ENCODE assay signal across 16 mouse cellular contexts in genomic region chr7:24402851-24403250, GRCm38 (mm10). TPM values are rescaled to one million over a fixed set of nuclear protein-coding genes. Genes with fewer than 3 reads are reported as not detected.
DNase-seq lines count a peak whose midpoint lies in the region; ATAC-seq and TF ChIP-seq lines count a peak whose summit lies in the region.
"Had no signal": no experiment of that assay in that cellular context is flagged by ENCODE, and none has a peak within 500 bp of the region (broad histone marks: within the 10 kb centered on the region; RNA-seq: fewer than 3 reads in every experiment).

No protein-coding gene starts in this region.

- no peak overlapping the region for H3K4me2 ChIP-seq in kidney, embryonic 15.5 days
- H3K4me2 ChIP-seq: embryonic facial prominence, embryonic 15.5 days; heart, embryonic 12.5 days; limb, embryonic 13.5 days had no signal

- no peak overlapping the region for H3K4me3 ChIP-seq in kidney, adult 2 months (ENCODE audit: insufficient read depth, low read depth, low read length)
- H3K4me3 ChIP-seq in kidney, embryonic 15.5 days (replicated peaks) = no peak overlapping the region
- no peak overlapping the region for H3K4me3 ChIP-seq in spleen, adult 2 months (ENCODE audit: extremely low read depth, insufficient read depth, insufficient read length)
- H3K4me3 ChIP-seq: embryonic facial prominence, embryonic 15.5 days; heart, embryonic 12.5 days; limb, embryonic 13.5 days; megakaryocyte, embryonic 14.5 days; myocyte had no signal

- no peaks in the 10 kb centered on the region for H3K27me3 ChIP-seq in kidney, adult 2 months (replicated peaks; ENCODE audit: control insufficient read depth, insufficient read depth, low read length)
- no peaks in the 10 kb centered on the region for H3K27me3 ChIP-seq in kidney, embryonic 15.5 days
- no peaks in the 10 kb centered on the region for H3K27me3 ChIP-seq in spleen, adult 2 months (ENCODE audit: control insufficient read depth, insufficient read depth, low read length)
- H3K27me3 ChIP-seq in splenic B cell, adult 2 months (ENCODE audit: control insufficient read depth, insufficient read depth, low read length, poor library complexity, severe bottlenecking) = no peaks in the 10 kb centered on the region
- H3K27me3 ChIP-seq: embryonic facial prominence, embryonic 15.5 days; heart, embryonic 12.5 days; limb, embryonic 13.5 days; megakaryocyte, embryonic 14.5 days had no signal

- TF ChIP-seq POLR2A in kidney, adult 2 months (IDR thresholded peaks at IDR 0.05; ENCODE audit: low read depth, low read length) = no peak
- no peak for TF ChIP-seq POLR2A in spleen, adult 2 months (IDR thresholded peaks at IDR 0.05; ENCODE audit: low read depth, low read length)

- H3K9me3 ChIP-seq in kidney, embryonic 15.5 days (replicated peaks) = no peaks in the 10 kb centered on the region
- H3K9me3 ChIP-seq: embryonic facial prominence, embryonic 15.5 days had no signal

- H3K9ac ChIP-seq in kidney, embryonic 15.5 days = no peak overlapping the region
- H3K9ac ChIP-seq: embryonic facial prominence, embryonic 15.5 days; heart, embryonic 12.5 days; limb, embryonic 13.5 days had no signal

- H3K36me3 ChIP-seq in kidney, adult 2 months (ENCODE audit: control insufficient read depth, insufficient read depth, low read length) = no peaks in the 10 kb centered on the region
- peaks cover 51% of the 10 kb centered on the region for H3K36me3 ChIP-seq in kidney, embryonic 15.5 days
- peaks cover 22% of the 10 kb centered on the region for H3K36me3 ChIP-seq in spleen, adult 2 months (ENCODE audit: control insufficient read depth, insufficient read depth, low read length)
- peaks cover 9% of the 10 kb centered on the region; the same call in 1 of the 2 replicates for H3K36me3 ChIP-seq in splenic B cell, adult 2 months (ENCODE audit: control insufficient read depth, insufficient read depth, low read length, poor library complexity, severe bottlenecking)

- H3K4me1 ChIP-seq in kidney, adult 2 months (ENCODE audit: control insufficient read depth, insufficient read depth, low read length) = peaks cover 3% of the 10 kb centered on the region; the same call in 1 of the 2 replicates
- peaks cover 23% of the 10 kb centered on the region for H3K4me1 ChIP-seq in kidney, embryonic 15.5 days
- H3K4me1 ChIP-seq in spleen, adult 2 months (ENCODE audit: control insufficient read depth, insufficient read depth, insufficient read length) = peaks cover 3% of the 10 kb centered on the region; the same call in 1 of the 2 replicates

- no peak for DNase-seq in kidney, adult 2 months
- DNase-seq in spleen, adult 2 months (ENCODE audit: low read depth in 1 of 2, low spot score in 2 of 2) = no peak
- DNase-seq in spleen, adult 12 weeks (ENCODE audit: low spot score) = no peak
- DNase-seq in NIH3T3 (ENCODE audit: low read depth) = peak; percentile 38
- peak; percentile 46 for DNase-seq in splenic B cell, adult 2 months (ENCODE audit: low read depth, low spot score)
- no peak for DNase-seq in kidney, postnatal 4 days

- no peak for ATAC-seq in kidney, embryonic 15.5 days (replicated peaks; ENCODE audit: low FRiP score)
- ATAC-seq in megakaryocyte progenitor cell, adult 5-6 weeks (replicated peaks; ENCODE audit: poor library complexity) = no peak
- ATAC-seq: hindbrain, embryonic 16.5 days had no signal

- peak; percentile 35; the same call in 1 of the 2 replicates for TF ChIP-seq CTCF in kidney, adult 2 months (conservative IDR thresholded peaks at IDR 0.05; ENCODE audit: insufficient read depth, insufficient read length, low read depth, low read length)
- peak; percentile 26; the same call in 1 of the 2 replicates for TF ChIP-seq CTCF in spleen, adult 2 months (IDR thresholded peaks at IDR 0.05; ENCODE audit: extremely low read depth, insufficient read depth, insufficient read length, insufficient replicate concordance)

- 97% methylated on average over 9 of the region's 9 CpGs for WGBS in kidney, adult 2 months
- WGBS in kidney, embryonic 15.5 days = 97% methylated on average over 9 of the region's 9 CpGs
- WGBS in spleen, adult 2 months = 97% methylated on average over 9 of the region's 9 CpGs

- no peak overlapping the region for H3K27ac ChIP-seq in kidney, adult 2 months (ENCODE audit: insufficient read depth, low read depth, low read length)
- H3K27ac ChIP-seq in kidney, embryonic 15.5 days = no peak overlapping the region
- no peak overlapping the region for H3K27ac ChIP-seq in spleen, adult 2 months (ENCODE audit: insufficient read depth, low read length)
- H3K27ac ChIP-seq: embryonic facial prominence, embryonic 15.5 days; limb, embryonic 13.5 days had no signal

RNA-seq across cellular contexts. Expression of gene Smg9, which starts 3.4 kb away (rescaled TPM):
- 34.9 and 39.8 TPM in 2 replicates for polyA plus RNA-seq in kidney, adult 2 months (2012; rRNA removed)
- 28.0 and 32.8 TPM in 2 replicates for polyA plus RNA-seq in kidney, embryonic 15.5 days (2015; fragmentation: Nextera tagmentation; extraction: Ambion mirVana)
- 55.7 and 83.3 TPM in 2 replicates for polyA plus RNA-seq in spleen, adult 2 months (2012; rRNA removed)
- total RNA-seq in megakaryocyte progenitor cell, adult 5-6 weeks (2015) = 10.8 and 18.1 TPM in 2 replicates
- total RNA-seq in megakaryocyte progenitor cell, adult 5-6 weeks (2017) = 16.0 and 20.8 TPM in 2 replicates

RNA-seq across cellular contexts. Expression of gene Kcnn4, which starts 32.8 kb away (rescaled TPM):
- polyA plus RNA-seq in kidney, adult 2 months (2012; rRNA removed) = 2.3 and 4.1 TPM in 2 replicates
- polyA plus RNA-seq in kidney, embryonic 15.5 days (2015; fragmentation: Nextera tagmentation; extraction: Ambion mirVana) = 4.9 and 5.5 TPM in 2 replicates
- polyA plus RNA-seq in spleen, adult 2 months (2012; rRNA removed) = 102 and 133 TPM in 2 replicates
- 20.5 and 28.0 TPM in 2 replicates for total RNA-seq in megakaryocyte progenitor cell, adult 5-6 weeks (2015)
- 48.6 and 57.7 TPM in 2 replicates for total RNA-seq in megakaryocyte progenitor cell, adult 5-6 weeks (2017)

RNA-seq across cellular contexts. Expression of gene Irgc1, which starts 49.2 kb away (rescaled TPM):
- 0.33 and 0.41 TPM in 2 replicates for polyA plus RNA-seq in kidney, adult 2 months (2012; rRNA removed)
- not detected in 2 replicates for polyA plus RNA-seq in kidney, embryonic 15.5 days (2015; fragmentation: Nextera tagmentation; extraction: Ambion mirVana)
- polyA plus RNA-seq in spleen, adult 2 months (2012; rRNA removed) = 6.5 and 19.9 TPM in 2 replicates
- total RNA-seq in megakaryocyte progenitor cell, adult 5-6 weeks (2015) = 0.07 TPM in 1 of 2 replicates, not detected in the other
- total RNA-seq in megakaryocyte progenitor cell, adult 5-6 weeks (2017) = not detected in 2 replicates
- total RNA-seq: layer of hippocampus, adult 18-20 months had no signal
- polyA plus RNA-seq: embryonic facial prominence, embryonic 15.5 days; heart, embryonic 12.5 days; hindbrain, embryonic 16.5 days; limb, embryonic 13.5 days; stomach, embryonic 14.5 days had no signal

RNA-seq across cellular contexts. Expression of gene Lypd5, which starts 53.9 kb away (rescaled TPM):
- not detected in 2 replicates for polyA plus RNA-seq in kidney, adult 2 months (2012; rRNA removed)
- 0.28 TPM in 1 of 2 replicates, not detected in the other for polyA plus RNA-seq in kidney, embryonic 15.5 days (2015; fragmentation: Nextera tagmentation; extraction: Ambion mirVana)
- not detected in 2 replicates for polyA plus RNA-seq in spleen, adult 2 months (2012; rRNA removed)
- not detected in 2 replicates for total RNA-seq in megakaryocyte progenitor cell, adult 5-6 weeks (2015)
- not detected in 2 replicates for total RNA-seq in megakaryocyte progenitor cell, adult 5-6 weeks (2017)
- total RNA-seq: layer of hippocampus, adult 18-20 months had no signal
- polyA plus RNA-seq: heart, embryonic 12.5 days; hindbrain, embryonic 16.5 days; limb, embryonic 13.5 days; myocyte; stomach, embryonic 14.5 days had no signal

RNA-seq across cellular contexts. Expression of gene Plaur, which starts 59.4 kb away (rescaled TPM):
- 10.1 and 12.9 TPM in 2 replicates for polyA plus RNA-seq in kidney, adult 2 months (2012; rRNA removed)
- 14.4 and 15.3 TPM in 2 replicates for polyA plus RNA-seq in kidney, embryonic 15.5 days (2015; fragmentation: Nextera tagmentation; extraction: Ambion mirVana)
- polyA plus RNA-seq in spleen, adult 2 months (2012; rRNA removed) = 51.2 and 58.6 TPM in 2 replicates
- 17.9 and 21.2 TPM in 2 replicates for total RNA-seq in megakaryocyte progenitor cell, adult 5-6 weeks (2015)
- total RNA-seq in megakaryocyte progenitor cell, adult 5-6 weeks (2017) = 20.5 and 27.6 TPM in 2 replicates

Comparison
In these comparisons a context has a peak if more than half of its experiments do, and no peak if none do; other contexts are left out.
1. DNase-seq: peak in NIH3T3 (single experiment) and splenic B cell, adult 2 months (single experiment); none in kidney, adult 2 months (single experiment), spleen, adult 2 months (0 of 2), spleen, adult 12 weeks (single experiment) and kidney, postnatal 4 days (0 of 2).
2. RNA of gene Kcnn4, which starts 32.8 kb away (polyA plus RNA-seq): 102 to 133 TPM in spleen, adult 2 months; 4.9 to 5.5 TPM in kidney, embryonic 15.5 days and 2.3 to 4.1 TPM in kidney, adult 2 months; every median in the first group is over 10 times any median in the second.